Mouse (Mus musculus) layer of hippocampus, adult 11-12 months (tissue): ENCODE data around the gene Vmn1r139.
"Not testable (repeated sequence)": the region's sequence is repeated elsewhere in the genome, so short reads cannot be mapped to it uniquely, and the experiment has no call there.

Experiments used
- DNase-seq: peaks from one replicate; pipeline ENCODE4 v3.0.0; 2022; ENCODE audit warnings: low spot score

Vmn1r139 gene

GRCm38 (mm10) chr7:22068757-22069156, at the start of gene Vmn1r139:
Vmn1r139 (plus strand) TSS chr7:22069057.
- DNase-seq, result not testable (repeated sequence)

DNA sequence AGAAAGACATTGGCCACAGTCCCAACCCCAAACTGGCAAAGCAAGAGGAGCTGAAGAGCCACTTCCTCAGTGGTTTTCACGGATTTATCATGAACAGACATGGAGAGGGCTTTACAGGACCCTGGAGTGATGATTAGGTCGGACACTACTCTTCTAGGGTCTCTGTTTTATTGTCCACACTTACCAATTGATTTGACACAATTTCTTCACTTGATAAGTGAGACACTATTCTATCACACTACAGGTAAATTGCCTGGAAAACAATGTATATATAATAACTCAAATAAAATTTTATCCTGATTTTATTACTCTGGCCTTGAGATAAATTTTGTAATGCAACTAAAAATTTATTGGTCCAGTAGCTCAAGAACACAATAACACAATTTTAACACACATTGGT, 40.1 kb upstream of the Vmn1r139 start, which contains the start of gene Vmn1r138:
Vmn1r138 (minus strand) TSS at position 101 of the 400 bp plus-strand sequence.
- DNase-seq, result not testable (repeated sequence)

- not testable (repeated sequence) for DNase-seq
These were observed 12.7 kb upstream of the Vmn1r139 start, which contains the start of gene Gm6176 for GRCm38 (mm10) chr7:22056205-22056604. Gm6176 (minus strand) TSS chr7:22056305.

DNA sequence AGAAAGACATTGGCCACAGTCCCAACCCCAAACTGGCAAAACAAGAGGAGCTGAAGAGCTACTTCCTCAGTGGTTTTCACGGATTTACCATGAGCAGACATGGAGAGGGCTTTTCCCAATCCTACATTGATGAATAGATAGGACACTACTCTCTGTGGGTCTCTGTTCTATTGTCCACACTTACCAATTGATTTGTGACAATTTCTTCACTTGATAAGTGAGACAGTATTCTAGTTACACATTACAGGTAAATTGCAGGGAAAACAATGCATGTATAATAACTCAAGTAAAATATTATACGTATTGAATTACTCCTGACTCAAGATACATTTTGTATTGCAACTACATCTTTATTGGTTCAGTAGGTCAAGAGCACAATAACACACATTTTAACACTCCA, 49.3 kb downstream of the Vmn1r139 start, which contains the start of gene Gm16451:
Gm16451 (minus strand) TSS at position 101 of the 400 bp plus-strand sequence.
- DNase-seq, result not testable (repeated sequence)

DNA sequence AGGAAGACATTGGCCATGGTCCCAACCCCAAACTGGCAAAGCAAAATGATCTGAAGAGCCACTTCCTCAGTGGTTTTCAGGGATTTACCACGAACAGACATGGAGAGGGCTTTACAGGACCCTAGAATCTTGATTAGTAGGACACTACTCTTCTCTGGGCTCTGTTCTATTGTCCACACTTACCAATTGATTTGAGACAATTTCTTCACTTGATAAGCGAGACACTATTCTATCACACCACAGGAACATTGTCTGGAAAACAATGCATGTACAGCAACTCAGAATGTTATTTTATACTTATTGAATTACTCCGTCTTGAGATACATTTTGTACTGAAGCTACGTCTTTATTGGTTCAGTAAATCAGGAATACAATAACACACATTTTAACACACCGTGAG, 65.8 kb downstream of the Vmn1r139 start, which contains the start of gene Gm10666:
Gm10666 (minus strand) TSS at position 101 of the 400 bp plus-strand sequence.
- DNase-seq, result not testable (repeated sequence)
